Mouse (Mus musculus) spleen, postnatal 10 days (tissue): ENCODE measurements at regions not wholly inside any gene's neighbourhood (a gene's known extent, or its start where the extent isn't known, plus 50 kb on each side); places are given as distances from the start of the nearest gene placed in this dataset.

Source experiments
- DNase-seq, 2 experiments: peaks; one replicate each; pipeline ENCODE4 v3.0.0; 2021 to 2022; ENCODE audit warnings: low spot score in 2 of 2

GRCm38 (mm10) chr14:61696290-61696842 is 89.1 kb downstream of the Kcnrg start:
- DNase-seq = no peak

DNA sequence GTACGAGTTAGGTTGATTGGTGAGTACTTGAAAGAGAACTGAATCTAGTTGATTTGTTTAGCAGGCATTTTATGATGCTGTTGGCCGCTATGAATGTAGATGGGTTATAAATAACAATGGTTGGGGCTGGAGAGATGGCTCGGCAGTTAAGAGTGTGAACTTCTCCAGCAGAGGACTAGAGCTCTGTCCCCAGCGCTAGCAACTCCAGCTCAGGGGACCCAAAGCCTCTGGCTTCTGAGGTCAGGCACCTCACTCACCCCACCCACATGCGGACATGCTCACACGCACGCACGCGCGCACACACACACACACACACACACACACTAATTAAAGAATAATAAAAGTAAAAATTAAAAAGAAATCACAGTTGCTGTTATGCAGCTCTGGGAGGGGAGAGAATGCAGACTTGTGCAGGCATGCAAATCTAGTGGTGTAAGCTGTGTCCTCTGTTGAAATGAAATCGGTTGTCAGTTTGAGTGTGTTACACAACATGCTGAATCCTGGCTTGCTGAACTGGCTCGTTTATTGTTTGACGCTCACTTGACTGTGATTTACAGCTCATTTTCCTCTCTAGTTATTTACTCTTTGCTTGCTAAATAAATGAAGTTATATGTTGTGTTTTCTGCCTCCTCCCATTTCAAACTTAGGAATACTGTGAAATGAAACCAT is 89.8 kb downstream of the Kcnrg start:
- no peak for DNase-seq

GRCm38 (mm10) chr14:61697704-61698103 is 90.4 kb downstream of the Kcnrg start:
- no peak for DNase-seq

GRCm38 (mm10) chr14:61698358-61699055 is 91.2 kb downstream of the Kcnrg start:
- no peak for DNase-seq

- DNase-seq = no peak
These were observed 92.4 kb downstream of the Kcnrg start for GRCm38 (mm10) chr14:61699638-61700037.

DNA sequence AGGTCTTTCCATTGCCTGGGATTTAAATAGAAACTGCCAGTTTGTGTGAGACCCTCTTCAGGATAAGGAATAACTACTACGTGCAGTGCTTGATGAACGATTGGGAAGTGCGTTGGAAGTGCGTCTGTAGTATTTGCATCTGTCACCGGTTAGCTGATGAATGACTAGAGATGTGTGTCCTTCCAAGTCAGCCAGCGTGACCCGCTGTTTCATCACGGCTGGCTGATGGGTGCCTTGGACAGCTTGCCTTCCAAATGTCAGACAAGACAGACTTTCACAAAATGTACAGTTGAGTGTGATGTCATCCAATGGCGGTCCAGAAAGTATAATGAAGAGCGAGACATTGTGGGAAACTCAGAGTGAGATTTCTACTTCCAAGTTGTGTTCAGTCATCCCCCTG is 93.9 kb downstream of the Kcnrg start:
- DNase-seq = no peak

- DNase-seq = no peak
These were observed 96.7 kb downstream of the Kcnrg start for GRCm38 (mm10) chr14:61703916-61704315.

DNA sequence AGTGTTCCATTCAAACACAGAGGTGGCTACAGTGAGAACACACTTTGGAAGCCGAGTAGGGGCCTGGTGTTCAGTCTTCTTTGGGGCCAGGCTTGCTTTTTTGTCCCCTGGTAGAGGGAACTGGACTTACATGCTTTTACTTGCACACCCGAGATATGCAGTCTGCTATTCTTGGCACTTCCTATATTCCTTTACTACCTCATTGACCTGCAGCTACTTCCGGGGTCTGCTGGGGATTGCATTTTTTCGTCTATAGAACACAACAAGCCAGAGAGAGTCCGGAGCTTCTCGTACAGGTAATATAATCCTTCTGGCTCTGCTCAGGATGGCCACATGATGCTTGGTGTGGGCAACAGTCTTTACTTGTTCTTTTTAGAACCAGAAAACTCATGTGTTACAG is 99.7 kb downstream of the Kcnrg start:
- DNase-seq = no peak

GRCm38 (mm10) chr14:61708331-61708730 is 101.1 kb downstream of the Kcnrg start:
- no peak for DNase-seq

GRCm38 (mm10) chr14:61715746-61716145 is 108.5 kb downstream of the Kcnrg start:
- peak in 1 of 2 experiments; percentile 57 for DNase-seq

DNA sequence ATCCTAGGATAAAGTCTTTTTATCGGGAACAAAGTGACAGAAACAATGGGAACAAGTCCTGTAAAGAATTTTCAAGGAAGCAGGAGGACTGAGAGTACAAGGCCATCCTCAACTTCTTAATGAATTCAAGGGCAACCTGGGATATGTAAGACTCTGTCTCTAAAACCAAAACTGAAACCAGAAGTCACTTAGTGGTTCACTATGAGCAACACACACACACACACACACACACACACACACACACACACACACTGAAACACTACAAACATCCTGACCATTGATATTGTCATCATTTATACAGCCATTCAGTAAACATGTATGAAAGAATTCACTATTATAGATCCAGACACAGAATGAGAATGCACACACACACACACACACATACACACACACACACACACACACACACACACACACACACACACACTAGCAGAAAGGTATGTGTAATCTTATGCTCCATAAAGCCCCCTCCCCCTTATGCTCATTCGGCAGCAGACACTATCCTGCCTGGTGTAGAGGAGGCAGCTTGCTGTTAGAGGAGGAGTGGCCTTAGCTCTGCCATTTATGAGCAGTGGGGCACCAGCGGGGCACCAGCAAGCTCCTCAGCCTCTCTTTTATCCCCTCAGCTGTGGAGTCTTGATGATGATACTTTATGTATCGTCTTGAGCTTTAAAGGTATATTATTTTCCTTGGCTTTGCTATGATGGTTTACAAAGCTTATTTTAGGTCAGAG is 111.3 kb downstream of the Kcnrg start:
- no peak for DNase-seq

- no peak for DNase-seq
These were observed 114.0 kb downstream of the Kcnrg start for GRCm38 (mm10) chr14:61721302-61721701.

- DNase-seq = no peak
These were observed 117.7 kb downstream of the Kcnrg start for GRCm38 (mm10) chr14:61724942-61725341.

GRCm38 (mm10) chr14:61728562-61728961 is 121.3 kb downstream of the Kcnrg start:
- no peak for DNase-seq

DNA sequence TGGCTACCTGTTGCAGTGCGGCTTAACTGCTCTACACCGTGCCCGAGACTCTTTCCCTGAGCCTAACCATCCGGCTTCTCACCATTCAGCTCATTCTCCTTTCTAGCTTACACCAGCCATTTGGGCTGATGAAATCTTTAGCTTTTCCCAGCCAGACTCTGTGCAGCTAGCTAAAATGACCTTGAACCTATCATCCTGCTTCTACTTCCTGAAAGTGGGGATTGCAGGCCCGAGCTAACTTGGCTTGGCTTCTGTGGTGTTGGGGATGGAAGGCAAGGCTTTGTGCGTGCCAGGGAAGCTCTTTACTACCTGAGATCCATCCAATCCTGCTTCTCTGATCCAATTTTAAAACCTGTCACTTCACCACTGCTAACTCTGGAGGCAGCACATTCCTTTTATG is 128.3 kb downstream of the Kcnrg start:
- DNase-seq = no peak

DNA sequence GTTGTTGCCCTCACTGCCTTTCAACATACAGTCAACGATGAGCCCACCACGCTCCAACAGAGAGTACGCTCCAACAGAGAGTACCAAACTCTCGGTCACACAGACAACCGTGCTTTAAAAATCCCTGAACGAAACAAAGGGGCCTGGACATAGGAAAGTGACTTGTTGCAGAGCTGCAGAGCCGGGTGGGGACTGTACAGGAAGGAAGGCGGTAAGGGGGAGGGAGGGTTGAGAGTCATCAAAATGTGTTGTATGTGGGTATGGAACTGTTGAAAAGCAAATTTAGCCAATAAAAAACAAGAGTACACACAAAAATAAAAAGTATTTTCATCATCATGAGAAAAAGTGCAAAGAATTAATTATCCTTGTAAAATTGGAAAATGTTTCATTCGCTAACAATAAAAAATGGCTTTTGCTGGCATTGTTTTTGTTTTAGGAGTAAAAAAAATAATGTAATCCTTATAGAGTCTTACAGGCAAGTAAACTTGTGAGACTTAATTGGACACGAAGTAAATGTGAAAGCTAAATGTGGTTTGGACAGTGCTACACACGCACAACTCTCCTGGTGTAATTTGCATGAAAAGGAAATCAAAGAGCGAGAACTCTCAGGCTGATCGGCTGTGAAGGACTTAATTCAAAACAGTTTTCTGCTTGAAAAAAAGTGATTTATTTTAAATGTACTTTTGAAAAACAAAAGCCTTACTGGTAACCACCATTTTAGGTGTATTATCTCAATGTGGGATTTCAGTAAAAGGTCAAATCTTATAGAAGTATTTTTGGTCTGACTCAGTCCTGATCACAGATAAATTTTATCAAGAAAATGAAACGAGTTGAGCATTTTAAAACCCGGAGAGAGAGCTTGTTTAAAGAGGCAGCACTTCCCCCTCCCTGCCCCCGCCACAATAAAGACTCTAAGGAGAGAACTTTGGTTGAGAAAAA is 129.4 kb downstream of the Kcnrg start:
- peak in 1 of 2 experiments; percentile 39 for DNase-seq

GRCm38 (mm10) chr14:61737504-61738040 is 130.3 kb downstream of the Kcnrg start:
- no peak for DNase-seq

DNA sequence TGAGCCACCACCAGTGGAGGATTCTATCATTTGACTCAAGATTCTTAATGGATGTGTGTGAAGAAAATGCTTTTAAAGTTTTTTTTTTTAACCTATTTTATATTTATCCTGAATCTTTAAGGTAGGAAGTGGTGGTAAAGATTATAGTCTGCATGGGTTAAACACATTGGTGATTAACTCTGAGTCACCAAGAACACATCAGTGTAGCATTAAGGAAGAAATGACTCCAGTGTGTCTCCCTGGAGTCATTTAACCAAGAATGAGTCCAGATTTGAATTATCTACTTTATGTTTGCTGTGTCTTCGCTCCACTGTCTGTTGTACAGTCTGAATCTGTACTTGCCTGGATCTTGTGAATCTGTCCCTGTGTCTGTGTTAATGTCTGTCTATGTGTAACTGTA is 132.2 kb downstream of the Kcnrg start:
- DNase-seq = no peak

- DNase-seq = no peak
These were observed 136.7 kb downstream of the Kcnrg start for GRCm38 (mm10) chr14:61743855-61744408.

DNA sequence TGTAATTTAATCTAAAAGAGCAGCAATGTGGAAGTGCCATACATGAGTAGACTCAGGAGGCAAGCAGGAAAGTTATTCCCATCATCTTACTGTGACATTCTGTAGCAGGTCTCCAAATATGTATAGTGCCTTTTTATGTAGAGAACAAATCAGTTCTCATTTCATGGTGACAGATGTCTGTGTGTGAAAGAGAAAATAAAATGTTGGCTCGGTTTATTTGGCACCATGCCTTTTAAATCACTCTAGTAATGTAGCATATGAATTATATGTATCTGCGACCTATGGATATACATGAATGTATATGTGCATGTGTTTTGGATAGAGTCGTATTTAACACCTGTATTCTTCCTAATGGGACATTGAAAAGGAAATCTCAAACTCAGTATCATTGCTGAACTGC is 146.2 kb downstream of the Kcnrg start:
- no peak for DNase-seq

DNA sequence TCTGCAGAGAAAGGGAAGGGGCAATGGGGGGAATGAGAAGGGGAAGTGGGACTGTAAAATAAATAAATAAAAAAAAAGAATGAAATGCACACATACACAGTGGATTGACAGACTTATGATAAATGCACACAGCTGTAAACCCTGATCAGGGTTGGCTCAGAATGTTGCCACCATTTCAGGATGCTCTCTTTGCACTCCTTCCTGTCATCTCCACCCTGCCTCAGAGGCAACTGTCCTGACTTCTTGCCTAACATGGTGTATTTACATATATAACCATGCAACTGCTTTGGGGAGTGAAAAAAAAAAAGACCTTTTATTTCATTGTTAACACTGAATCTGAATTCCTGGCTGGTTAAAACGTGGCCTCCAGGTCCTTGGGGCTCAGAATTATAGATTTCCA is 149.4 kb downstream of the Kcnrg start:
- no peak for DNase-seq
